Mouse (Mus musculus) adipose tissue, adult 10 weeks (tissue): ENCODE data around the gene Filip1. TPM values are rescaled to one million over a fixed set of nuclear protein-coding genes. Genes with fewer than 3 reads are reported as not detected.

Source experiments
- polyA plus RNA-seq: library from polyadenylated mRNA; stranded (reverse); fragments of 350-450 nt; fragmentation: Illumina TruSeq; extraction: RNeasy Lipid Tissue Mini Kit (QIAGEN cat#74804); gene quantifications from one replicate; pipeline ENCODE4 v1.2.3, GENCODE M21; 2014; ENCODE audit warnings: low read depth, low replicate concordance

Filip1 gene
- polyA plus RNA-seq: 6.8 TPM

DNA sequence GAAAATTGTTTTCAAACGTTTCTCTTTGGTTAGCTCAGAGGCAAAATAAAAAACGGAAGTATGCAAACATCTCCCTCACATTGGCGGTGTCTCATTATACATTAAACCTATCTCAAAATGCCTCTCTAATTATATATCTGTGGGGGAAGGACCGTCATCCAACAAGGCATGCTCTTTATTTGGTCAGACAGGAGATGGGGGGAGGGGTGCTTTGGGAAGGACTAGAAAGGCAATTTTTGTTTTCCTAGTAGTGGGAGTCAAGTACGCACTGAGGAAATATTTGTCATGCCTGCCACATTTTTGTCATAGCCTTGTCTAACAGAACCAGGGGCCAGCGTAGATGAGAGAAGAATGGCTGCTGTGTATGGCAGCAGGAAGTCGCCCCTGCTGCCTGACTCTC, at the start of gene Filip1:
TSS of gene Filip1 (minus strand) at position 101 of the 400 bp plus-strand sequence.

DNA sequence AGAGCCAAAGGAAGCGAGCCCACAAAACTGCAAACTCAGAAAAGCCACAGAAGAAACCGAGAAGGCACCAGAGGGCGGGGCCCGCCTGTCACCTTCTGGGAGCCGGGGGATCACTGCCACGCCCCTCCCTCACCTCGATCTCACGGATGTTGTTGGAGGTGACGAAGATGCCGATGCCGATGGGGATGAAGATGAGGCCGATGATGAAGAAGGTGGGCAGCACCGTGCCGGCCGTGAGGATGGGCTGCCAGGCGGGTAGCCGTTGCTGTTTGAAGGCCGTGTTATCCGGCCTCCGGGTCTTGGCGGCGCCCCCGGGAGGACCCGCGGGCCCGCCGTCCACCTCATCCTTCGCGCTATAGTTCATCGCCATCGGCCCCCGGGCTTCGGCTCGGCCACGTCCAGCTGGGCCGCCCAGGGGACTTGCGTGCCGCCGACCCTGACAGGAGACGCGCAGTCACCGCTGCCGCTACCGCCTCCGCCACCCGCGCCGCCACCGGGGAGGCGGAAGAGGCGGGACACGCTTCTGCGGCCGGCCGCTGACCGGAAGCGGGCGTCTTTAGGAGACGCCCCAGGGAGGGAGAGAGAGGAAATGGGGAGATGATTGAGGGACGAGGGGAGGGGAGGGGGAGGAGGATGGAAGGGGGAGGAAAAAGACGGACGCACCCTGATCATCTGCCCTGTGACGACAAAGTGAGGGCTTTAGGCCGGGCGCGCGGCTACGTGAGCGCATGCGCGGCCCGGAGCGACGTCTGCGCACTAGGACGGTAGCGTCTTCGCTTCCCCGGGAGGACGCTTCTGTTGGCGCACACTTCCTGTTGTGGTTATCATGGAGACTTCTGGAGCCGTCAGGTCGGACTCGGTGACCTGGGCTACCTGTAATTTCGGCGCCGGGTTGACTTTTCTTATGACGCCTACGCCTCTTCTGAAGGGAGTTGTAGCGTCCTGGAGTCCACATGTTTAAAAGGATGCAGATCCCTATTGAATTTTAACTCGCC, 219.5 kb downstream of the Filip1 start, which contains the start of gene Tmem30a:
TSS of gene Tmem30a (minus strand) at position 667 of the 995 bp plus-strand sequence.

Other genes with a start within 250 kb of the Filip1 start
- gene Tmem30a, start 219.3 kb downstream of the Filip1 start, polyA plus RNA-seq: 93.9 TPM
- gene Senp6, start 54.1 kb upstream of the Filip1 start, polyA plus RNA-seq: 58.9 TPM
- 87.9 TPM for gene Myo6, start 152.2 kb upstream of the Filip1 start, polyA plus RNA-seq